Mouse (Mus musculus): ENCODE results near the gene Ncoa5. TPM values are rescaled to one million over a fixed set of nuclear protein-coding genes. Genes with fewer than 3 reads are reported as not detected.

Gene Ncoa5
- polyA plus RNA-seq (2016; fragmentation: Nextera tagmentation; extraction: Ambion mirVana), result 126 and 129 TPM in 2 replicates

DNA sequence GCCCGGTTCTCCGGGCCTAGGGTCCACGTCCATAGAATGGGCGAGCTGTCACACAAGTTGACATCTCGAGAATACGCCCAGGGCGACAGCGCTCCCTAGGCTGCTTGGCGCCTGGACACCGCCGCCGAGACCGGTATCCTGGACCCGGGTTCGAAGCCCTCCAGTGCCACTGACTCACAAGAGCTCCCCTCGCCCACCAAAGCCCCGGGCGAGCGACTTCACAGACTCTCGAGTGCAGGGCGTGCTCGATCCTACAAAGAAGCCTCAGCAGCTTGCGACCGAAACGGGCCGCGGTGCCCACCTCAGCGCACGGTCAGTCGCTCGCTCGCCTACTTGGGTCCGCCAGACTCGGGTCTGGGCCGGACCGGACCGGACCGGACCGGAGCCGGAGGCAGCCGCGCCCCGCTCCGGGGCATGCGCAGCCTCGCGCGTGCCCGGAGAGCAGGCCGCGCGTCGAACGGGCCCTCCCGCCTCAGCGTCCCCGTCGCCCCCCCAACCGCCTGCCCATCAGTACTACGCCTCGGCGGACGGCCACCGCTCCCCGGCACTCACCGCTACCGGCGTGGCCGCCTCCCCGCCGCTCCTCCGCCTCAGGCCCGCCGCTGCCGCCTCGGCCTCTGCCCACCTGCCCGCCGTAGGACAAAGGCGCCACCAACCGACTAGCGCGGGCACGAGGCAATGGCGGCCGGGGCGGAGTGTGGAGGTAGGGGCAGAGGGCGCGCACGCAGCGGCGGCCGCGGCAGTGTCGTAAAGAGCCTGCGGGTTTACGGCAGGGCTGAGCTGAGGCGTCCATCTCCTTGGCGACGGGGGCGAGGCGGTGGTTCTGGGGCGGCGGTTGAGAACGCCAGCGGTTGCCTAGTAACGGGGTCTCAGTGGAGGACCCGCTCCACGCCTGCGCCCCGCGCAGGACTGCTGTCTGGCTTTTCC lies at the start of gene Ncoa5:
TSS of gene Ncoa5 (minus strand) at position 737 of the 927 bp plus-strand sequence.
- Histone ChIP-seq H3K27me3 (no peaks in the 10 kb centered on the region), H3K9me3 (replicated peaks) (no peaks in the 10 kb centered on the region), H3K4me1 (peaks cover 28% of the 10 kb centered on the region), H3K4me2 (replicated peaks) (peak within 1 kb of the TSS; percentile 65), H3K9ac (peak within 1 kb of the TSS; percentile 99), H3K27ac (peak within 1 kb of the TSS; percentile 95), H3K4me3 (peak within 1 kb of the TSS; percentile 97), H3K36me3 (no peaks in the 10 kb centered on the region)
- WGBS, result under 1% methylated on average over 100 of the region's 111 CpGs
- peak; percentile 96 for ATAC-seq (ENCODE audit: low FRiP score)

DNA sequence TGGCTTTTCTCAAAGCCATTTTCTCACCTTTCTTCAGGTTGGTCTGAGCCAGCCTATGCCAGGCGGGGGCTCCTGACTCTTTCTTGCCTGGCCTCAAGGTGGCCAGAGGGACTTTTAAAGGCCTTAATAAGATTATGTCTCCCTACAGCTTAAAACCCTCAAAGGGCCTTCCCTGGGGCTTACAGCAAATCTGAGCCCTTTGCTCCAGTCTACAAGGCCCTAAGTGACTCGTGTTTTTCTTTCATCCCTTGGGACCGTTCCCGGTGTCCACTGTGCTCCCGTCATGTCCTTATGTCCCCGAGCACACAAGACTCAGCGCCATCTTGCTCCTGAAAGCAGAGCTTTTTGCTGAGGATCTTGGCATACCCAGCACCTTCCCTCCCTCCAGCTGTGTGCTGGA lies 46.6 kb upstream of the Ncoa5 start:
- no peaks in the 10 kb centered on the region for H3K9me3 ChIP-seq (replicated peaks)
- no peak overlapping the region for H3K4me2 ChIP-seq (replicated peaks)
- H3K27me3 ChIP-seq, result peaks cover 49% of the 10 kb centered on the region
- no peaks in the 10 kb centered on the region for H3K36me3 ChIP-seq
- 31% methylated on average over 7 of the region's 7 CpGs for WGBS
- no peak overlapping the region for H3K4me3 ChIP-seq
- H3K4me1 ChIP-seq, result peaks cover 43% of the 10 kb centered on the region
- H3K9ac ChIP-seq, result no peak overlapping the region
- no peak overlapping the region for H3K27ac ChIP-seq
- ATAC-seq (ENCODE audit: low FRiP score), result no peak

DNA sequence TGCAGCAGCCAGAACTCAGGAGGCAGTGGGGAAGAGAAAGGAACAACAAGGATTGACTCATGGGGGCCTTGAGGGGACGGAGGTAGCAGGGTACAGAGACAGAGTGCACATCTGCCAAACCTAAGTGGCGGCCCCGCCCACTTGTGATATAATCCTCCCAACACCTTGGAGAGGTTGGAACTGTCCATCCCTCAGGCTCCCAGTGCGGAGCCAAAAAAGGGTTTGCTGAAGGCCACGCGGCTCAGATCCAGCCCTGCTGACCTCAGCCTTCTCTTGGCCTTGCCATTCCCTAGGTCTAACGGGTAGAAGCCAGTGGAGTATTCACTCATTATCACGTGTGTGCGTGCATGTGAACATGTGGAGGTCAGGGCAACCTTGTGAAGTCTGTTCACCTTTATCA lies 46.0 kb upstream of the Ncoa5 start:
- 35% methylated on average over 9 of the region's 9 CpGs for WGBS
- no peak for ATAC-seq (ENCODE audit: low FRiP score)
- H3K4me3 ChIP-seq, result no peak overlapping the region
- H3K36me3 ChIP-seq, result no peaks in the 10 kb centered on the region
- no peak overlapping the region for H3K9ac ChIP-seq
- no peak overlapping the region for H3K4me2 ChIP-seq (replicated peaks)
- peaks cover 49% of the 10 kb centered on the region for H3K4me1 ChIP-seq
- H3K27me3 ChIP-seq, result peaks cover 55% of the 10 kb centered on the region
- H3K27ac ChIP-seq, result no peak overlapping the region
- H3K9me3 ChIP-seq (replicated peaks), result no peaks in the 10 kb centered on the region

DNA sequence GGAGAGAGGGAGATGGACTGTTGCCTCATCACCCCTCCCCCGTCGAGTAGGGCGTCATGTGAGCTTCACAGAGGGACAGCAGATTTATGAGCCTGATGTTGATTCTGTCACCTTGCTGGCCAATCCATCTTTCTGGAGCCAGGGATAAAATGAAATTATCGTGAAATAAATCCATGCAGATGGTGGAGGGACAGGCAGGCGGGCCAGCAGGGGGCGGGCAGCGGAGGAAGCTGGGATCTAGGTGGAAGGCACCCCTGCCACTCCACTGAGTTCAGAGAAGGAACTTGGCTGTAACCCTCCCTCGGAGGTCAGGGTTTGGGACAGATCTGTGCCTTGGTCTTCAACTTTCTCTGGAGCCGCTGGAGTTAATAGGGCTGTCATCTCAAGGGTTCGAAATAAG lies 43.9 kb upstream of the Ncoa5 start:
- Histone ChIP-seq H3K4me3 (no peak overlapping the region), H3K9me3 (replicated peaks) (no peaks in the 10 kb centered on the region), H3K4me2 (replicated peaks) (no peak overlapping the region; the same call in 1 of the 2 replicates), H3K27ac (no peak overlapping the region), H3K9ac (no peak overlapping the region), H3K4me1 (peaks cover 50% of the 10 kb centered on the region), H3K27me3 (peaks cover 70% of the 10 kb centered on the region), H3K36me3 (no peaks in the 10 kb centered on the region)
- 29% methylated on average over 10 of the region's 10 CpGs for WGBS
- no peak for ATAC-seq (ENCODE audit: low FRiP score)

DNA sequence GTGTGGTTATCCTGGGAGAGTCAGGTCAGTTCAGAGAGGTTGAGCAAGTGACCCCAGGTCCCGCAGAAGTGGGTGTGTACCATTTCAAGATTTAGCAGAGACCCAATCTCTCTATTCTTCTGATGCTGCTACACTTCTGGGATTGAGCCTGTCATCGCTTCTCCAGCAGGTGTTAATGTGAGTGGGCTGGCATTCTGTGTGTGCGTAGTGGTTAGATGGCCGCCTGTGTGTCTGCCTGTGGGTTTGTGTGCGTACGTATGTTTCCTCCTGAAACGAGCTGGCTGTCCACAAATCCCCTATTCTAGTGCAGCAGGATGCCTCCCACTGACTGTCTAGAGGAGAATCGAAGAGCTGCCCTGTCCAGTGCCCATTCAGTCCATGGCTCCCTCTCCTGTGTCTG lies 43.4 kb upstream of the Ncoa5 start:
- Histone ChIP-seq H3K4me1 (peaks cover 53% of the 10 kb centered on the region), H3K9me3 (replicated peaks) (no peaks in the 10 kb centered on the region), H3K36me3 (no peaks in the 10 kb centered on the region), H3K27me3 (peaks cover 76% of the 10 kb centered on the region), H3K4me2 (replicated peaks) (no peak overlapping the region), H3K9ac (no peak overlapping the region), H3K4me3 (no peak overlapping the region), H3K27ac (no peak overlapping the region)
- WGBS, result 71% methylated on average over 8 of the region's 8 CpGs
- no peak for ATAC-seq (ENCODE audit: low FRiP score)

DNA sequence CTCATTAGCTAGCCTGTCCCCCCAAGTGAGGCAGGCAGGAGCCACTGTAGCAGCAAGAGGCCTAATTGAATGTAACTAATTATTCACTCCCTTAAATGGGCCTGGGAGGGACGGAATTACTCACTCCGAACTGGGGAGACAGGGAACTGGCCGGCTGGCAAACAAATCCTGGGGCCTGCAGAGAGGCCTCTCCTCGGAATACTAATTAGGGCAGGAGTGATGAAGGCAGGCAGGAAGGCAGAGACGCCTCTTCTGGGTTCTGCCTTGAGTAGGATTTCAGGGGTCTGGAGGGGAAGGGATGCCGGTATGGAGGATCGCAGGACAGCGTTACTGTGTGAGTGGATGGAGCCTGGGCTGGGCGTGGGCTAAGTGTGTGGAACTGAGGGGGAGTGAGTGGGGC lies 42.4 kb upstream of the Ncoa5 start:
- H3K4me1 ChIP-seq, result peaks cover 53% of the 10 kb centered on the region
- H3K9me3 ChIP-seq (replicated peaks), result no peaks in the 10 kb centered on the region
- H3K9ac ChIP-seq, result peak overlapping the region; percentile 6; the same call in 1 of the 2 replicates
- no peak overlapping the region for H3K4me3 ChIP-seq
- peak overlapping the region; percentile 30; the same call in 1 of the 2 replicates for H3K27ac ChIP-seq
- ATAC-seq (ENCODE audit: low FRiP score), result peak; percentile 75
- WGBS, result 3% methylated on average over 9 of the region's 9 CpGs
- peak overlapping the region; percentile 31 for H3K4me2 ChIP-seq (replicated peaks)
- H3K27me3 ChIP-seq, result peaks cover 78% of the 10 kb centered on the region
- no peaks in the 10 kb centered on the region for H3K36me3 ChIP-seq

DNA sequence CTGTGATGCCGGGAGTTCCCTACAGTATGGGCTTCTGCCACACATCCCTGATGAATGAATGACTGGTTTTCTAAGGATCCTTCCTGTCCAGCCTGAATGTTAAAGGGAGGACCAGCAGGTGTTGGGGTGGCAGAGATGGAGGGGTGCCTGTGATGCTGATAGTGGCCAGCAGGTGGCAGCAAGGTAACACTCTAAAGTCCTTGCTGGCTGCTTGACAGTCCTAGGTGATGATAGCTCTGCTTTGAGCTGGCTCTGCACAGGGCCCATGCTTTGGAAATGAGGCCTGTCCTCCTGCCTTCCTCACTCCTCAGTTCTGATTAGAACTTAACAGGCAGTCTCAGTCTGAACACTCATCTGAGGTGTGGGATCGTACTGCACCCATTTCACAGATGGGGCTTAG lies 40.3 kb upstream of the Ncoa5 start:
- peaks cover 50% of the 10 kb centered on the region for H3K4me1 ChIP-seq
- ATAC-seq (ENCODE audit: low FRiP score), result peak; percentile 26; the same call in 1 of the 2 replicates
- H3K4me2 ChIP-seq (replicated peaks), result no peak overlapping the region
- H3K9ac ChIP-seq, result no peak overlapping the region
- H3K27ac ChIP-seq, result no peak overlapping the region
- 41% methylated on average over 2 of the region's 2 CpGs for WGBS
- no peaks in the 10 kb centered on the region for H3K36me3 ChIP-seq
- H3K9me3 ChIP-seq (replicated peaks), result no peaks in the 10 kb centered on the region
- H3K27me3 ChIP-seq, result peaks cover 75% of the 10 kb centered on the region
- H3K4me3 ChIP-seq, result no peak overlapping the region

DNA sequence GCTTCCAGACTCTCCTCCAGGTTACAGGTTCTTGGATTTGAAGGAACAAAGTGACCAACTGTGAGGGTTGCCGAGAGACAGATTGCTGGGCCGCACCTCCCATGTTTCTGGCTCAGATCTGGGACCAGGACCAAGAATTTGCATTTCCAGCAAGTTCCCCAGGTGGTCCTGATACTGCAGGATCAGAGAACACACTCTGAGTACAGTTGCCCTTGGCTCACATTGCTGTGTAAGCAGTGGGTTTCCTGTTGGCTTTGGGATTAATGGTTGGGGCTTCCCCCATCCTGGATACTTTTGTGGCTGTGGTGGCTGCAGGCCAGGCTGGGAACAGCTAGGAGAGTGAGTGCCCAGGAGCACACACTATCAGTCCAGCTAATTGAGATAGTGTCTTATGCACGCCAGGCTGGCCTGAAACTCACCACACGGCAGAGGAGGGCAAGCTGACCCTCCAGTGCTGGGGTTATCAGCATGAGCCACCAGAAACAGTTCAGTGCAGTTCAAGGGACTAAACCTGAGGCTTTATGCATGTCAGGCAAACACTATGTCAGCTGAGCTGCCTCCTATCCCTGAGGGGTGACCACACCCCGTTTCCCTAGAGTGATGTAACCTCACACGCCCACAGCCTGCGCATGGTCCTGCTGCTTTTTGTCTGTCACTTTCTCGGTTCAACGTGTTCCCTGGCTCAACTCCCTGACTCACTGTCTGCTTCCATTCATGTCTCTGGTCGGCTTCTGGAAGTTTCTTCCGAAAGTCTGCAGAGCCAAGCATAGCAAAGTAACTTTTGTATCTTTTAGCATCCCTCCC lies 39.6 kb upstream of the Ncoa5 start:
- H3K27ac ChIP-seq, result no peak overlapping the region
- H3K27me3 ChIP-seq, result peaks cover 68% of the 10 kb centered on the region
- H3K9me3 ChIP-seq (replicated peaks), result no peaks in the 10 kb centered on the region
- WGBS, result 55% methylated on average over 11 of the region's 11 CpGs
- peaks cover 46% of the 10 kb centered on the region for H3K4me1 ChIP-seq
- no peak overlapping the region for H3K4me2 ChIP-seq (replicated peaks)
- H3K9ac ChIP-seq, result no peak overlapping the region
- no peak overlapping the region for H3K4me3 ChIP-seq
- no peak for ATAC-seq (ENCODE audit: low FRiP score)
- no peaks in the 10 kb centered on the region for H3K36me3 ChIP-seq

DNA sequence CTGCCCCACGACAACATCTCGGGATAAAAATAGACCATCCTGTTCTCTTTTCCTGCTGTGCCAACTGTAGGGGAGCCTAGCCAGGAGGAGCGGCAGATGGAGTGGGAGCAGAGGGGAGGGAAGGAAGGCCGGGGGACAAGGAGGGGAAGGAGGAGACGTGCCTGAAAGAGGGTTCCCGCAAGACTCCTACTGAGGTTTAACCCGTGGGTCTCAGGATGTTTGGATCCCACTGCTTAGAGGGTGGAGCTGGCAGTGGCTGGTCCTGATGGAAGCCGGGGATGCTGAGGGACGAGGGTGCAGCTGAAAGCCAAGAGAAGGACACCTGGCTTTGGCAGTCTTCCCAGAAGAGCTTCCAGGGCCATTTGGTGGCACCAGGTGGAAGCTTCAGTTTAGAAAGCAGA lies 38.7 kb upstream of the Ncoa5 start:
- H3K36me3 ChIP-seq, result no peaks in the 10 kb centered on the region
- peaks cover 59% of the 10 kb centered on the region for H3K27me3 ChIP-seq
- H3K9ac ChIP-seq, result no peak overlapping the region
- ATAC-seq (ENCODE audit: low FRiP score), result no peak
- peaks cover 37% of the 10 kb centered on the region for H3K4me1 ChIP-seq
- H3K9me3 ChIP-seq (replicated peaks), result no peaks in the 10 kb centered on the region
- 27% methylated on average over 9 of the region's 9 CpGs for WGBS
- no peak overlapping the region for H3K4me2 ChIP-seq (replicated peaks)
- no peak overlapping the region for H3K27ac ChIP-seq
- no peak overlapping the region for H3K4me3 ChIP-seq

DNA sequence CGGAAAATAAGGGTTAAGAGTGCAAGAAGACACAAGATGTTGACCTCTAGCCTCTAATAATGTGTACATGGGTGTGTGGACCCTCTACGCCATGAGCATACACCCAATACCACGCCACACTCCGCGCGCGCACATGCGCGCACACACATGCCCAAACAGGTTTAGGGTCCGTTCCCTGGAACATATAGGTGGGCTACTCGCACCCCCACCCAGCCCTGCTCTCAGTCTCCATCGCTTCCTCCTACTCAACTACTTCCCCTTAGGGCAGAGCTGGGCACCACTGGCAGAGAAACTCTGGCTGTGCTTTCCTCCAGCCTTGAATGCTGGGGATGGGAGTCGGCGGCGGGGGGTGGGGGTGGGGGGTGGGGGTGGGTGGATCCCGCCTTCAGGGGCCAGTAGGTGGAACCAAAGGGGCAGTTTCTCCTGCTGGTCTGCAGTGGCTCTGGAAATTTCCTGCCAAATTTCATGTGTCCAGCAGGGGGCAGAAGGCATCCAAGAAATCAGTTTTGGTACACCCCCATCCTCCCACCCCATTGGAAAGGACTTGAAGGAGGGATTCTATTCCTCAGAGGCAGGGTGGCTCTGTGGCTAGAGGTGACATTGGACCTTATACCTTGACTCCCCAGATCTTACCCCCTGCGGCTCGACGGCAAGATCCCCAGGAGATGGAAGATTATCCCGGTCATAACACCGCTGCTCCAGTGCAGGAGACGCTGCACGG lies 35.6 kb upstream of the Ncoa5 start:
- Histone ChIP-seq H3K4me1 (peaks cover 9% of the 10 kb centered on the region), H3K36me3 (no peaks in the 10 kb centered on the region), H3K9ac (0 out of 2 replicates have a peak overlapping the region, but pooled peaks have one; percentile 35), H3K9me3 (replicated peaks) (no peaks in the 10 kb centered on the region), H3K4me3 (no peak overlapping the region; the same call in 1 of the 2 replicates), H3K27me3 (peaks cover 41% of the 10 kb centered on the region), H3K27ac (no peak overlapping the region), H3K4me2 (replicated peaks) (peak overlapping the region; percentile 36)
- 23% methylated on average over 23 of the region's 23 CpGs for WGBS
- peak; percentile 33; the same call in 1 of the 2 replicates for ATAC-seq (ENCODE audit: low FRiP score)

DNA sequence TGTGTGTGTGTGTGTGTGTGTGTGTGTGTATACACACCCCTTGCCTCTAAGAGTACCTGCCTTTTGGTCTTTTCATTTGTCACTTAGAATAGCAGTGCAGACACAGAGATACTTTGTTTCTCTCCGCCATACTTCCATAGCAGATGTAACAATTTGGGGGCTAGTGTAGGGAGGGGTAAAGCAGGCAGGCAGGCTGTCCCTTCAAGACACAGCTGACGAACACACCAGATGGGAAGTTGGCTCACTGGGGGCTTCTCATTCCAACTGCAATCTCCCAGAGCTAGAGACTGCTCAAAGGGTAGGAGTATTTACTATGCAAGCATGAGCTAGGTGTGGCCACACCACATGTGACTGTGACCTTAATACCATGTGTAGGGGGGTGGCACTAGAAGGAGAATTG lies 34.1 kb upstream of the Ncoa5 start:
- Histone ChIP-seq H3K9me3 (replicated peaks) (no peaks in the 10 kb centered on the region), H3K4me2 (replicated peaks) (no peak overlapping the region), H3K9ac (no peak overlapping the region), H3K4me3 (no peak overlapping the region), H3K36me3 (no peaks in the 10 kb centered on the region), H3K4me1 (peaks cover 9% of the 10 kb centered on the region), H3K27me3 (peaks cover 32% of the 10 kb centered on the region), H3K27ac (no peak overlapping the region)
- ATAC-seq (ENCODE audit: low FRiP score), result no peak
- 80% methylated on average over 2 of the region's 2 CpGs for WGBS

DNA sequence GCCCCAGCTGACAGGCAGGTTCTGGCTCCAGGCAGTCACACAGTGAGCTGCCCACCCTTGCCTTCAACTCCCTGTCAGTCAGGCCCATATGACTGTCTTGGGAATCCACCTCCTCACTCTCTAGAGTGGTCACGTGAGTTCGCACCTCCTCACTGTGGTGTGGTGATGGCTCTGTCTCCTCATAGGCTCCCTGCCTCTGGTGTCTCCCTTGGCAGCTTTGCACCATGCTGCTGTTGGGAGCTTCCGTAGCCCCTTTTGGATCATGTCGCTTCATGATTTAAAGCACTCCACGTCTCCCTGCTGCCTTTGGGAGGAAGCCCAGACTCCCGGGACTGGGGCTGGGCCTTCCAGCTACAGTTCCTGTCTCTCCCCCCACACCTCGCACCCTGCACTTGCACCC lies 29.8 kb upstream of the Ncoa5 start:
- Histone ChIP-seq H3K27me3 (peaks cover 9% of the 10 kb centered on the region; the same call in 1 of the 2 replicates), H3K27ac (no peak overlapping the region), H3K36me3 (no peaks in the 10 kb centered on the region), H3K4me3 (no peak overlapping the region), H3K4me1 (no peaks in the 10 kb centered on the region), H3K9me3 (replicated peaks) (no peaks in the 10 kb centered on the region), H3K4me2 (replicated peaks) (no peak overlapping the region), H3K9ac (no peak overlapping the region)
- 64% methylated on average over 7 of the region's 7 CpGs for WGBS
- no peak for ATAC-seq (ENCODE audit: low FRiP score)
